Mouse (Mus musculus) right cerebral cortex, postnatal 25 days (tissue): ENCODE measurements around the gene Scd2.
"Not testable (repeated sequence)": the region's sequence is repeated elsewhere in the genome, so short reads cannot be mapped to it uniquely, and the experiment has no call there.

Source experiments
- DNase-seq: peaks from one replicate; pipeline ENCODE4 v3.0.0; 2022

The Scd2 gene

DNA sequence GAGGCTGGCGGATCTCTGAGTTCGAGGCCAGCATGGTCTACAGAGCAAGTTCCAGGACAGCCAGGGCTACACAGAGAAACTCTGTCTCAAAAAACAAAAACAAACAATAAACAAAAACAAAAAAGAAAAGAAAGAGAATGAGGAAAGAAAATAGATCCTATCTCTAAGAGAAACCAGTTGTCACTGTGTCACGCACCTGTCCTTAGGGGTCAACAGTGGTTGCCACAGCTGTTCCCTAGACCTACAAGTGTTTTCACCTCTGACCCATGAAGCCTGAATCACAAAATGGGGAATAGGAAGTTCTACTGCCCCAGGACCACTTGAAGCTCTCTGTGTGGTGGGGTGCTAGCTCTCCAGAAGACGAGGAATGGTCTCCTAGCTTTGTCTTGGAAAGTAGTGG is 19.0 kb upstream of the Scd2 start:
- no peak for DNase-seq

DNA sequence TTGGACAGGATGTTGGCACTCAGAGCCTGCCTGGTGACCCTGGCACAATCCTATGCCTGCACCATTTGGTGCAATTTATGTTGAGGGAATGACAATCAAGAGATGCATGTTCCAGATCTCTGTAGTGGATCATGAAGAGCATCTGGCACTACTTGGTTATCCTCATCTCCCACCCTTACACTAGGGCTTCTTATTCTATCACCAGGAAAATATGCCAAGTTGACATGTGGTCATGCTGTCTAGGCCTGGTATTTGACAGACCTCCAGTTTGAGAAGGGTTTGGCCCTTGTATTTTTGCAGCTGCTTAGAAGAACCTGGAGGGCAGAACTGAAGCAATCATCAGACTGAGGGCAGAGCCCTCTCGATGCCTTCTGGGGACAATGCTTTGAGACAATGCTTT is 18.1 kb upstream of the Scd2 start:
- DNase-seq = no peak

DNA sequence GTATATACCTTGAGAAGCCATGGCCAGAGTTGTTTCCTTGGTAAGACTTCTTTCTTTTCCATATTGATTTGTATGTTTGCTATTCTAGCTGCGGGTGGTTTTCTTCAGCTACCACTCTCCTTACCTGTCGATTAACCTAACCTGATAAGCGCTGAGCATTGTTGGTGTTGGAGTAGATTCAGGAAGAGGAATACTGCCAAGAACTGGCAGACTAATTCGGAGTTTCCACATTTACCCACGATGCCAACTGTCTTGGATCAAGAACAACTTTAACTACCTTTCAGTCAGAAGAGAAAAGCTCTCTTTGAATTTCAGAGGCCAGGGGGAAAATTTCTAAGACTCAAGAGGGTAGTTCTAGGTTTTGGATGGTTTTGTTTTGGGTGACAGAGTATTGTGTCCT is 16.6 kb upstream of the Scd2 start:
- DNase-seq = no peak

DNA sequence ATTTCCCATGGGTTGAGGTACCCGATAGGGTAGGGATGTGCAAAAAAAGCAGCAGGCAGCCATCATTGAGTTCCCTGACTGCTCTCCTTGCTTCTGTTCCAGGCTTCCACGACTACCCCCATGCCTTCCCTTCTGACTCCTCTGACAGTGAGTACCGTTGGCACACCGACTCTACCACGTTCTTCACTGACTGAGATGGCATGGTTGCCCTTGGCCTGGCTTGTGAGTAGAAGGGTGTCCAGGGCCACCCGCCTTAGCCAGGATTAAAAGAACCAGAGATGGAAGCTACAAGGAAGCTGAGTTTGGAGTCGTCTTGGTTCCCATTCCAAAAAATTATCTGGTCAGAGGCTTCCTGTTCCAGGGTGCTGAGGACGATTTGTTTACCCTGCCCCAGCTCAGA is 15.5 kb upstream of the Scd2 start:
- DNase-seq = no peak

DNA sequence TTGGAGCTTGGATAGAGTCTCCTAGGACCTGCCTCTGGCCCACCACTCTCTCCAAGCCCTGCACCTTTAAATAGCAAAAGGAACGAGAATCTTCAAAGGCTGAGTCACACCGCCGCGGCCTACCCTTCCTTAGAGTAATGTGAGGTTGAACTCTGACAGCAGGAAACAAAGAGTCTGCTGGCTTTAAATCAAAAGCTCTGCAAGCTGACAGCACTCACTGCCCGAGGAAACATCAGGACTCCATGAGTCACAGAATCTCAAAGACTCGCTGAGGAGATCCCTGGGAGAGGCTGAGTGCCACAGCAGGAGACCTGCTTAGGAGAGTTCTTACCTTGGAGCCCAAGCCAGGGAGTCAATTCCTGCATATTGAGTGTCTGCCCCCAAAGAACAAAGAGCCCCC is 12.7 kb upstream of the Scd2 start:
- DNase-seq = no peak

DNA sequence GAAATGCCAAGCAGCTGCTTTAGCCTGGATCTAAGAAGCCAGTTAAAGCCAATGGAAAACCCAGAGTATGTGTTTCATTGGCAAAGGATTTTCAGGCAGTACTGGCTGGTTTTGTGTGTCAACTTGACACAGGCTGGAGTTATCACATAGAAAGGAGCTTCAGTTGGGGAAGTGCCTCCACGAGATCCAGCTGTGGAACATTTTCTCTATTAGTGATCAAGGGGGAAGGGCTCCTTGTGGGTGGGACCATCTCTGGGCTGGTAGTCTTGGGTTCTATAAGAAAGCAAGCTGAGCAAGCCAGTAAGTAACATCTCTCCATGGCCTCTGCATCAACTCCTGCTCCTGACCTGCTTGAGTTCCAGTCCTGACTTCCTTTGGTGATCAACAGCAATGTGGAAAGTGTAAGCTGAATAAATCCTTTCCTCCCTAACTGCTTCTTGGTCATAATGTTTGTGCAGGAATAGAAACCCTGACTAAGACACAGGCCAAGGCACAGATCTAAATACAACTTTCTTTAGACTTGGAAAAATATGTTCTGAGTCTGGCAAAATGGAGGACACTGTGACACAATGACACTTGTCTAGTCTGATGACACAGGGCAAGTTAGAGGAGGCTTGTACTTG is 11.5 kb upstream of the Scd2 start:
- DNase-seq = not testable (repeated sequence)

DNA sequence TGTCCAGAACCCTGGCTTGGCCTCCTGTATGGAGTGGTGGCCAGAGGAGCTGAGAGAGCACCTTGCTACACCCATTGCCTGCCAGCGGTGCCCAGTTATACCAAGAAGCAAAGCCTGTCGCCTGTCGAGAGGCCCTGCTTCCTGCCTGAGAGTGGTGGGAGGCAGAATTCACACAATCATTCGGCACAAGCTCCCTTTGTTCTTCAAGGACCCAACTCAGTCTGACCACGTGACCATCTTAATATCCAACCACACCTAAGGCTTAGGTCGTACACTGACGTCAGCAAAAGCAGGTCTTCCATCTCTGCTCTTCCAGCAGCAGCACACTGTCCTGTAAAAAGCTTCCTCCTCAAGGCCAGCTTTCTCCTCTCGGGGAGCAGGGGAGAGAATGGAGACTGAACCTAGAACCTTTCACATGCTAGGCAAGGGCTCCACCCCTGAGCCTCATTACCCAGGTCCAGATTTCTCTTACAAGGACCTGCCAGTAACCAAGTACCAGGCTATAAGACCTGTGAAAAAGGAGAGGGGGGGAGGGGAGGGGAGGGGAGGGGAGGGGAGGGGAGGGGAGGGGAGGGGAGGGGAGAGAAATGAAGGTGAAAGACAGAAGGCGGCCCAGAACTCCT is 10.8 kb upstream of the Scd2 start:
- DNase-seq = no peak

DNA sequence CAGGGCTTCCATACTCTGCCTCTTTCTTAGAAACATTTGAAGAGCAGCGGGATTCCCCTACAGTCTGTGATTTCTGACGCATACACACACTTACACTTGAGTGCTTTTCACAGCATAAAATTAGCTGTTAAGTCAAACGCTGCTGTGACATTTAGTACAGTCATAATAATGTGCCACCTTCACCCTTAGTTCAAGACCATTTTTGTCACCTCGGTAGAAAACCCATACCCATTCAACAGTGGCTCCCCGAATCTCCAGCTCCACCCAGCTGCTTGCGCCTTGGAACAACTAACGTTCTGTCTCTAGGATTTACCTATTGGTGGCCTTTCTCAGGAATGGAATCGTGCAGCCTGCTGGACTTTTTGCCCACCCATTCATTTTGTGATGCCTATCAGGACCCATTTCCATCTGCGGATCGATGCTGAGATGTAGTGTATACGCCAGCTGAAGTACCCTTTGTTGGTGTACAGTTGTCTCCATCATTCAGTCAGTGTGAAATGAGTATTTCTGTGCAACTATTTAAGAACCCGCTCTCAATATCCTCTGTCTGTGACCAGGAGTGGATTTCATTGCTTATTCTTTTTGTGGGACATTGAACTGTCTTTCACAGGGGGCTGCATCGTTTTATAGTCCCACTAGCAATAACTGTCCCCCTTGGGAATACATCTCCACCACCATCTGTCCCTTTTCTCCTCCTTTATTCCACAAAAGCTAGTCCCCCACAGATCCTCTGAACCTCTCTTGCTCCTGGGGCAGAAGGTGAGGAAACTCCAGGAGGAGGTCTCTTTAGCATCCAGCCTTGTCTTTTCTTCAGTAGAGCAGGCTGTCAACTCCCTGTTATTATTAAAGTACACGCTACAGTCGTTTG is 10.1 kb upstream of the Scd2 start:
- DNase-seq = no peak

DNA sequence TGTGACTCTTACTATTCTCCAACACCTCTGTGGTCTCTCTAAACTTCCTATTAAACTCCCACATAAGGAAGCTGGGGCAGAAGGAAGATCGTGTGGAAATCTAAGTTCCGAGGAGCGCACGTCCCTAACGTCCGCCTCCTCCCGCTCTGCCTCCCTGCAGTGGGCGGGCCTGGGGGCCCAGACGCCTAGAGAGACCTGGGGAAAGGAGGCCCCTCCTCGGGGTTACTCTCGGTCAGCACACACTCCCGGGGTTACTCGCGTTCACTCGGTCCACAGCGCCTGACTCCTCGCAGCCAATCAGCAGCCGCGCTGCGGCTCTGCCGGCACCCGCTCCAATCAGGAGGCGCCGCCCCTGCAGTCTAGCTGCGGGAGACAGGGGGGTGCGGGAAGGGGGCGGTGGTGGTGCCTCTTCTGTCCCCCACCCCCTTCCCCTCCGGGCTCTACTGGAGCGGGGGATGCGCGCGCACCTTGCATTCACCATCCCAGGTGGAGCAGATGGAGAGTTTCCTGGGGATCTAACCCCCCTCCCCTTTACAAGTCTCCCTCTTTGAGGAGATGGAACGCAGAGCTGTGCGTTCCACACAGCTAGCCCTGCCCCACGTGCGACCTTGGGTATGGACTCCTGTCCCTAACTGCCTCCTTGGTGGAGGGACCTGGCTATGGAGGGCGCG is 9.3 kb upstream of the Scd2 start:
- peak; percentile 91 for DNase-seq

DNA sequence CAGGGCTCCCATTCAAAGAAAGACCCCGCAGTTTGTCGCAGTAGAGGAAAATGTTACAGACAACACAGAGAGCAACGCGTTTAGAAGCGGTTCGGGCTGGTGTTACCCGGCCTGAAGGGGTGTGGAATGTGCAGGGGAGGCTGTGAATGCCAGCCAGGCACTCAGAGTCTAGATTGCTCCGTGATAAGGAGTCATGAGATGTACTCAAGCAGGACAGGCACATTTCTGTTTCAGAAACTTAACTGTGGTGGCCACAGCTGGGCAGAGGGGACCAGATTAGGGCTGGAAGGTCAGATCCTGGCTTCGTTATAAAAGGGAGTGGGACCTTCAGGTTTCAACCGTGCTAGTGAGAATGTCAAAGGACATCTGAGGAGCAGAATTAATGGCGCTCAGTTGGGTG is 8.8 kb upstream of the Scd2 start:
- DNase-seq = no peak

DNA sequence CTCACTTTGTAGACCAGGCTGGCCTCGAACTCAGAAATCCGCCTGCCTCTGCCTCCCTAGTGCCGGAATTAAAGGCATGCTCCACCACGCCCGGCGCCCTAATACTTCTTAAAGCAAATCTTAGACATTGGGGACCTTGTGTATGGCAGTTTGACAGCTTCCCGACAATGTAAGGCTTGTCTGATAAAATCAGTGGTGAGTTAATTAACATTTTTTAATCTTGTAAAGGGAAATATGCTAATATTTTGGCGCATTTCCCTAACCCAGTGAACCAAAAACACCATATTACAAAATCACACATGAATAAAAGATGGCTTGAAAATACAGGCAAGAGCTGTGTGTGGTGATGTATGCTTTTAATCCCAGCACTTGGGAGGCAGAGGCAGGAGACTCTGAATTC is 7.9 kb upstream of the Scd2 start:
- no peak for DNase-seq

DNA sequence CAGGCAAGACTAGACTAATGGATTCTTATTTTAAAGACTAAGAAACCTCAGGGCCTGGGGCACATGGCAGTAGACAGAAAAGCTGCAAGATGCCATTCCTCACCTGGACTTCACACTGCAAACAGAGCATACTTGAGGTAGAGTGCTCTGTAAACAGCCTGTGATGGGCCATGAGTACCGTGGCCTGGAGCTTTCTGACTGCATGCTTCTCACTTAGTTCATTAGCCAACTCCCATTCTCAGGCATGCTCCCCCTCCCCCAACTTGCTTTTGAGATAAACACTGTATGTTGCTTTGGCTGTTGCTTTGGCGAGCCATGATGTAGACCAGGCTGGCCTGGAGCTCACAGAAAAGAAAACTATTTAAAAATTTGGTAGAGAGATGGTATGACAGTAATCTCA is 7.4 kb upstream of the Scd2 start:
- DNase-seq = no peak

DNA sequence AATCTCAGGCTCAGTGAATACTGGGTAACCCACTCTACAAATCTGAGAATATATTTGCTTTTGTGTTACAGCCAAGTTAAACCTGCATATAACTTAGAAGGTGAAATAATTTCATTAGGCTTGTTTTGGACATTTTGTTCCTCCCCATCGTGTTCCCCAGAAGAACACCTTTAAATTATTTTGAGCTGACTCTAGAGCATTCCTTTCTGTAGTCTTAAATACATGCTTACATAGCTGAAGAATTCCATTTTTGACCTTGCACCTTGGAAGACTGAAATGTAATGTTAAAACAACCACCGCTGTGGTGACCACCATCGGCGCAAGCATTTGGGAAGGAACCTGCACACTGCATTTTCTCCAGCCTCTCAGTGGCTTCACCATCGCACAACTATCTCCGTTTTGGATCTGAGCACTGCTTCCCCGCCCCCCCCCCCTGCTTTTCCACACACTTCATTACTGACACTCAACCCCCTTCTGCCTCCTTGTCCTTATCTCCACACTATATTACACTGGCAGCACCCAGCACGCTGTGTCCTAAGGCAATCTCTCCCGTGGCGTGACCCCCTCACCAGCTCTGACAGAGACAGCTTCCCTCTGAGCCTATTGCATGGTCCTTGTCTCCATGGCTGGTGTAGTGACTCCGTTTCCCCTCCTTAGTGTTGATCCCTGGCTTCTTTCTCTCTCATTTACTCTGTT is 5.9 kb upstream of the Scd2 start:
- DNase-seq = no peak

DNA sequence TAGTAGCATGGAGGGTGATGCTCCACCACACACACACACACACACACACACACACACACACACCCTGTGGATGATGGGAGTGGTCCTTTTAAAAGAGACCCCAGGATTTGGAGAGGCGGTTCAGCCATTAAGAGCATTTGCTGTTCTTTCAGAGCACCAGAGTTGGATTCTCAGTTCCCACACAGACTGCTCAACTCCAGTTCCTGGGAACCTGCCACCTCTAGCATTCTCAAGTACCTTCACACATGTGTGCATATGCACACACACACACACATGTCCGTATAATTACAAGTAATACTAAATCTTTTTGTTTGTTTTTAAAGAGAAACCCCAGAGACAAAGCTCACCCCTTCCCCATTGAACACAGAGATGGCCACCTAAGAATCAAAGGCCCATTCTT is 1.4 kb upstream of the Scd2 start:
- DNase-seq = no peak

DNA sequence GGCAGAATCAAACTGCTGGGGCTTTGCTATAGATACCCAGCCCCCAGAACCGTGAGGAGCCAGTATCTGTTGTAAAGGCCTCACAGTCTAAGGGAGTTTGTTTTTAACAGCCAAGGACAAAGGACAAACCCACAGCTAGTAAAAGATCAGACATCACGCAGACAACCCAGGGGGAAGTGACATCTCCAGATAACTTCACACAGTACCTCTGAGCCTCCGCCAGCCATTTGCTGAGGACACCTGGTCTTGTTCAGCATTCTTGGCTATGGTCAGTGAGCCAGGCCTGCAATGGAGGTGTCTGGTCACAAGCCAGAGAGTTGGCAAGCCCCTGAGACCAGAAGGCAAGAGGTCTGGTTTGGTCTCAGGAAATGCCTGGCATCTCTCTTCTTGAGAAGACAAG is 991 bp upstream of the Scd2 start:
- no peak for DNase-seq

DNA sequence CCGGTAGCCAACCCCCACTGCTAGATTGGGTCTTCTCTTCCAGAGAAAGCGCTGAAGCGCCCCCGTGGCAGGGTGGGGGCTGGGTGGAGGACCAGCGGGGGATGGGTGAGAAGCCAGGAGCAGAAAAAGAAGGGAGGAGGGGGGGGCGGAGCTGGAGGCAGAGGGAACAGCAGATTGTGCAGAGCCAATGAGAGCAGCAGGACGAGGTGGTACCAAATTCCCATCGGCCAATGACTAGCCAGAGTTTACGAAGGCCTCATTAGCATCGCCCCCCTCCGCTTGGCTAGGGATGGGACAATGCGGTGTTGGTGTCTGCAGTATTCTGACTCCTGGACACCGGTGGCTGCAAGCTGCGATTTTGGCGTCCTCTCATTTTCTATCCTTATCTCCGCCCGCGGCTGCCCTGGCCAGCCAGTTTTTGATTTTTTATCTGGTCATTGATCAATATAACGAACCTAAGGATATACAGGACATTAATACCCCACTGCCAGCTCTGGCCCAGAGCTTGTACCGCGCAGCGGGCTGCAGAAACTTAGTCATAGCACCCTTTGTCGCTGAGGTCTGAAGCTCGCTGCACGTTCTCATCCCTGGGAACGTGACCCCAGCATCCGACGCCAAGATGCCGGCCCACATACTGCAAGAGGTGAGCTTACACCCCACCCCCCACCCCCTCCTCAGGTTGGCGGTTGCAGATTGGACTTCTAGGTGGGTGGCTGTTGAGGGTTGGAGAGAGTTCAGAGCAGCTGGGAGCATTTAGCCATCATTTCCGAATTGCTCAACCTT is 486 bp downstream of the Scd2 start:
- DNase-seq = peak; percentile 92

DNA sequence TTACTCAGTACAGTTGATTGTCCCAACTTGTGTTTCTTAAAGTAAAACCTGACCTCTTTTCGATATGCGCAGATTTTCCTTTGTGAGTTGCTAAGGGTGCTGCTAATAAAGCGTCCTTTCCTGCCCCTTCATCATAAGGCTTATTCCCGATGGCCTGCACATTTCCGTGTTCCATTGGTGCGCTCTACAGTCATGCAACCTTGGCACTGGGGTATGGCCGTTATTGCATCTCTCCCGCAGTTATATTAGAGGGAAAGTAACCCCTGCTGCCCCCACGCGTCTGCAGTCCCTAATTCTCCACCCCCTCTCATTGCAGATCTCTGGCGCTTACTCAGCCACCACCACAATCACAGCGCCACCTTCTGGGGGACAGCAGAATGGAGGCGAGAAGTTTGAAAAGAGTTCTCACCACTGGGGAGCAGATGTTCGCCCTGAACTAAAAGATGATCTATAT is 1.1 kb downstream of the Scd2 start:
- peak; percentile 86 for DNase-seq

DNA sequence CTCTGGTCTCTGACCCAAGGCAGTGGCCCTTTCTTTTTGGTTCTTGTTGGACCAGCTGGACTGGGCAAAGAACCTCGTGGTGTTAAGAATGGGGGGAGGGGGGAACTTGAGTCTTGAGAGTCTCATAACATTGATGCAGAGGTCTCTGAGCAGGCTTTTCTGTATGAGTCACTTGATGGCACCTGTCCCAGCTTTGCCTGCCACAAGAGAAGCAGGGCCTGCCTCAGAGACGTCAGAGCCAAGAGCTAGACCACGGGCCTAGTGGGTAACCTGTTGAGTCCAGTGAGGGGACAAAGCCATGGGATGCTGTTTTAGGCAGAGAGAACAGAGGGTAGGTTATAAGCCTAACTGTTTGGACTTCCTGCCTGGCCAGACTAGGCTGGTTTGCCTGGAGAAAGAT is 1.8 kb downstream of the Scd2 start:
- no peak for DNase-seq

DNA sequence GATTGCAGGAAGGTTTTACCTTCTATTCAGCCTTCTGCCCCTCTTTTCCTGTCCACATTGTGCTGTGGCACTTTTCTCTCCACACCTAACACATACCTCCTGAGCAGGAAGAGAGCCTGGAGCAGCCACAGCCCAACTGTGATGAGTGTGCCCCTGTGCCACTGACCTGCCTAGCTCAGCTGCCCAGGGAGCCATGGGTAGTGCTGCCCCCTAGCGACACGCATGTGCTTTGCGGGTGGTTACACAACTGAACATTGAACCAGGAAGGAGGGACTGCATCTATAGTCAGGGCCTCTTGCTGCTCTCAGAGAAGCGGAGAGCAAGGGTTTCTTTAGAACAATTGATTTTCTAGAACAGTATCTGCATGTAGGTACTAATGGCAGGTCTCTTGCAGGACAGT is 2.3 kb downstream of the Scd2 start:
- peak; percentile 78 for DNase-seq

DNA sequence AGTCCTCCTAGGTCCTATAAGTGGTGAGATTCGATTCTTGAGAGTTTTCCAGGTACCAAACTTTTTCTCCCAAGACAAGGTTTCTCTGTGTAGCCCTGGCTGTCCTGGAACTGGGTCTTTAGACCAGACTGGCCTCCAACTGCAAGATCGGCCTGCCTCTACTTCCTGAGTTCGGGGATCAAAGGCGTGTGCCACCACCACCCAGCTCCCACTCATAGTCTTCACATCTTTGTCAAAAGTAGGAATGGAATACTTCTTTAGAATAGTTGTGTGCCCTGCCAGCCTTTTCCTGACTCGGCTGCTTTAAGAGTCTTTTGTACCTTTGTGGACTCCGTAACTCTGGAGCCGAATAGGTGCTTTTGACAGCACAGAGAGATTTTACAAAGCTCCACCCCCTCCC is 2.7 kb downstream of the Scd2 start:
- DNase-seq = no peak

DNA sequence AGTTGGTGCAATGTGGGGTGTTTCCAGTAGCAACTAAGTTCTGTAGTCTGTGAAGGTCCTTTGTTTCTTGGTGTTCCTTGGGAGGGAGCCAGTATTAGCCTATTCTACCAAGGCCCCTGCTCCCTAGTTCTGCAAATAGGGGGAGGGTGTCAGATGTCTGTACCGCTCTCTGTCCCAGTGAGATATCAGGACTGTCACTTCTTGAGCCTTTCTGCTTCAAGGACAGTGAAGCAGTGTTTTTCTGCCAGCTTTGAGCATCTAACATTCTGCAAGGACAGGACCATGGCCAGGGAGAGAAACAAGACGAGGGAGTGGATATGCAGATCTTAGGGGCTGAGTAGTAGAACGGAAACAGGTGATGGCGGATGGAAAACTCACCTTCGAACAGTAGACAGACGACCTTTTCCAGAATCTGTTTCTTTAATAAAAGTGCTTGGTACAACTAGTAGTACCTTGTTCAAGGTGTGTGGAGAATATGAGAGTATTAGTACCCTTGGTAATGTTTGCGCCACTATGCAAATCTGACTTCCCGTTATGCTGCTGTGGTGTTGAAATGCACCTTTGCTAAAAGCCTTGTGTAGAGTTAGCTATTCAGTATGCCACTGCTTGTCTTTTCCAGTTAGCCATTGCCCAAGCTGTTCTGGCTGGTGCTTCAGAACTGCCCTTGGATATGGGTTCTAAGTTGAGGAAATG is 3.7 kb downstream of the Scd2 start:
- no peak for DNase-seq

DNA sequence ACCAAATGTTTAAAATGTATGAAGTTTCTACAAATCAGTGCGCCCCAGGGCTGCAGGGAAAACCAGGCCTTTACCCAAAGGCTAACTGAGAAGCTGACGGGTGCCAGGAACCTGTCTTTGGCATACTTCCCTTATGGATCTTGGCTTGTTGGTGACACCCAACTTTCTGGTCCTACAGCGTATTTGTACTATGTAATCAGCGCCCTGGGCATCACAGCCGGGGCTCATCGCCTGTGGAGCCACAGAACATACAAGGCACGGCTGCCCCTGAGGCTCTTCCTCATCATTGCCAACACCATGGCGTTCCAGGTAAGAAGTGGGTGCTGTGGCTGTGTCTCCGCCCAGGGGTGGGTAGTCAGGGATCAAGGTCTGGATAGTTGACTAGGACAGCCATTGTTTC is 4.4 kb downstream of the Scd2 start:
- no peak for DNase-seq
